Mouse (Mus musculus) embryonic facial prominence, embryonic 12.5 days (tissue): ENCODE results near the gene Steap2. TPM values are rescaled to one million over a fixed set of nuclear protein-coding genes. Genes with fewer than 3 reads are reported as not detected.

Experiments
- ATAC-seq: fragments of 200-750 bp; cut with Nextera tagmentation; 2 replicates; pipeline ENCODE4 v1.8.0; 2017; ENCODE audit not compliant: insufficient number of reproducible peaks, insufficient read depth, low FRiP score, low TSS enrichment
- H3K27ac ChIP-seq: fragments of 300-500 bp; sonication (generic); 2 replicates; pipeline ENCODE4 v1.5.1; 2016; ENCODE audit warnings: mild to moderate bottlenecking
- H3K27me3 ChIP-seq: fragments of 300-500 bp; sonication (generic); 2 replicates; pipeline ENCODE4 v1.6.1; 2016; ENCODE audit warnings: mild to moderate bottlenecking, moderate library complexity
- H3K36me3 ChIP-seq: fragments of 300-500 bp; sonication (generic); 2 replicates; pipeline ENCODE4 v1.6.1; 2016; ENCODE audit warnings: mild to moderate bottlenecking
- H3K4me1 ChIP-seq: fragments of 300-500 bp; sonication (generic); 2 replicates; pipeline ENCODE4 v1.6.1; 2016
- H3K4me2 ChIP-seq: fragments of 300-500 bp; sonication (generic); replicated peaks from 2 replicates; pipeline ENCODE4 v1.6.1; 2016; ENCODE audit warnings: mild to moderate bottlenecking, moderate library complexity
- H3K4me3 ChIP-seq: fragments of 300-500 bp; sonication (generic); 2 replicates; pipeline ENCODE4 v1.5.1; 2016; ENCODE audit warnings: mild to moderate bottlenecking
- H3K9ac ChIP-seq: fragments of 300-500 bp; sonication (generic); 2 replicates; pipeline ENCODE4 v1.6.1; 2016; ENCODE audit warnings: mild to moderate bottlenecking, moderate library complexity
- H3K9me3 ChIP-seq: fragments of 300-500 bp; sonication (generic); 2 replicates; pipeline ENCODE4 v1.6.1; 2016; ENCODE audit warnings: mild to moderate bottlenecking, moderate library complexity
- WGBS: fragments of 180-500 bp; shearing (Covaris S2); methylation state at CpG from one replicate; pipeline ENCODE4 v1.1.7; 2016; 5-methylcytosine and 5-hydroxymethylcytosine counted together
- polyA plus RNA-seq: library from polyadenylated mRNA; unstranded; fragments of >200 nt; fragmentation: Nextera tagmentation; extraction: Ambion mirVana; gene quantifications from 2 replicates; pipeline ENCODE4 v1.2.1, GENCODE M21; 2016

The Steap2 gene
- polyA plus RNA-seq, 1 experiment from 2014 or later, result 7.3 TPM

GRCm38 (mm10) chr5:5663655-5664370, 30.6 kb downstream of the Steap2 start, which contains the start of gene Cfap69:
Cfap69 (minus strand) TSS chr5:5664239.
- no peak within 1 kb of the TSS for H3K27ac ChIP-seq
- H3K36me3 ChIP-seq, result 0 out of 2 replicates have a peak, but pooled peaks cover under 1% of the 10 kb centered on the region
- H3K4me2 ChIP-seq, result peak within 1 kb of the TSS; percentile 93
- peak within 1 kb of the TSS; percentile 68 for H3K9ac ChIP-seq
- under 1% methylated on average over 47 of the region's 48 CpGs for WGBS
- ATAC-seq, result peak; percentile 97
- peak within 1 kb of the TSS; percentile 67 for H3K4me3 ChIP-seq
- H3K4me1 ChIP-seq, result no peaks in the 10 kb centered on the region; the same call in 1 of the 2 replicates
- H3K27me3 ChIP-seq, result no peaks in the 10 kb centered on the region
- no peaks in the 10 kb centered on the region for H3K9me3 ChIP-seq

- Histone ChIP-seq H3K9ac (no peak overlapping the region), H3K36me3 (no peaks in the 10 kb centered on the region), H3K9me3 (no peaks in the 10 kb centered on the region), H3K4me3 (peak overlapping the region; percentile 67), H3K27me3 (no peaks in the 10 kb centered on the region), H3K27ac (no peak overlapping the region), H3K4me1 (no peaks in the 10 kb centered on the region; the same call in 1 of the 2 replicates), H3K4me2 (peak overlapping the region; percentile 93)
- WGBS, result 39% methylated on average over 6 of the region's 6 CpGs
- no peak for ATAC-seq
These were observed 31.3 kb downstream of the Steap2 start for GRCm38 (mm10) chr5:5663057-5663456.

- WGBS, result 55% methylated on average over 2 of the region's 2 CpGs
- Histone ChIP-seq H3K9ac (no peak overlapping the region), H3K27me3 (no peaks in the 10 kb centered on the region), H3K4me2 (no peak overlapping the region), H3K4me3 (no peak overlapping the region), H3K9me3 (no peaks in the 10 kb centered on the region), H3K27ac (no peak overlapping the region), H3K4me1 (no peaks in the 10 kb centered on the region), H3K36me3 (no peaks in the 10 kb centered on the region)
- ATAC-seq, result no peak
These were observed 35.7 kb downstream of the Steap2 start for GRCm38 (mm10) chr5:5658680-5659079.

- no peaks in the 10 kb centered on the region for H3K9me3 ChIP-seq
- 83% methylated on average over 2 of the region's 2 CpGs for WGBS
- H3K36me3 ChIP-seq, result no peaks in the 10 kb centered on the region
- no peak overlapping the region for H3K4me3 ChIP-seq
- no peak overlapping the region for H3K4me2 ChIP-seq
- no peaks in the 10 kb centered on the region for H3K4me1 ChIP-seq
- no peaks in the 10 kb centered on the region for H3K27me3 ChIP-seq
- ATAC-seq, result no peak
- H3K27ac ChIP-seq, result no peak overlapping the region
- no peak overlapping the region for H3K9ac ChIP-seq
These were observed 36.4 kb downstream of the Steap2 start for GRCm38 (mm10) chr5:5657932-5658331.

GRCm38 (mm10) chr5:5648817-5649569, 45.4 kb downstream of the Steap2 start:
- no peak overlapping the region for H3K27ac ChIP-seq
- no peak for ATAC-seq
- WGBS, result 60% methylated on average over 6 of the region's 6 CpGs
- H3K36me3 ChIP-seq, result no peaks in the 10 kb centered on the region
- H3K9ac ChIP-seq, result no peak overlapping the region
- no peak overlapping the region for H3K4me2 ChIP-seq
- no peaks in the 10 kb centered on the region for H3K9me3 ChIP-seq
- H3K27me3 ChIP-seq, result no peaks in the 10 kb centered on the region
- no peaks in the 10 kb centered on the region for H3K4me1 ChIP-seq
- H3K4me3 ChIP-seq, result no peak overlapping the region

- no peaks in the 10 kb centered on the region for H3K9me3 ChIP-seq
- ATAC-seq, result no peak
- H3K4me3 ChIP-seq, result no peak overlapping the region
- no peaks in the 10 kb centered on the region for H3K4me1 ChIP-seq
- no peaks in the 10 kb centered on the region for H3K27me3 ChIP-seq
- no peaks in the 10 kb centered on the region for H3K36me3 ChIP-seq
- no peak overlapping the region for H3K9ac ChIP-seq
- H3K4me2 ChIP-seq, result no peak overlapping the region
- WGBS, result 7% methylated on average over 1 of the region's 1 CpGs
- H3K27ac ChIP-seq, result no peak overlapping the region
These were observed 48.2 kb downstream of the Steap2 start for GRCm38 (mm10) chr5:5646173-5646572.

GRCm38 (mm10) chr5:5638496-5638895, 55.9 kb downstream of the Steap2 start:
- Histone ChIP-seq H3K9me3 (no peaks in the 10 kb centered on the region), H3K27me3 (no peaks in the 10 kb centered on the region), H3K4me2 (no peak overlapping the region), H3K4me1 (no peaks in the 10 kb centered on the region), H3K9ac (no peak overlapping the region), H3K36me3 (no peaks in the 10 kb centered on the region), H3K27ac (no peak overlapping the region), H3K4me3 (no peak overlapping the region)
- WGBS, result 54% methylated on average over 2 of the region's 2 CpGs
- ATAC-seq, result no peak

- no peaks in the 10 kb centered on the region for H3K27me3 ChIP-seq
- 56% methylated on average over 3 of the region's 3 CpGs for WGBS
- no peak overlapping the region for H3K4me2 ChIP-seq
These were observed 68.9 kb downstream of the Steap2 start for GRCm38 (mm10) chr5:5625491-5625890.

GRCm38 (mm10) chr5:5618329-5618728, 76.0 kb downstream of the Steap2 start:
- Histone ChIP-seq H3K9me3 (no peaks in the 10 kb centered on the region), H3K27ac (no peak overlapping the region), H3K4me1 (no peaks in the 10 kb centered on the region), H3K36me3 (no peaks in the 10 kb centered on the region), H3K4me3 (no peak overlapping the region), H3K4me2 (no peak overlapping the region), H3K9ac (no peak overlapping the region), H3K27me3 (no peaks in the 10 kb centered on the region)
- ATAC-seq, result no peak
- 58% methylated on average over 4 of the region's 4 CpGs for WGBS

More at GRCm38 (mm10) chr5:5625491-5625890, 68.9 kb downstream of the Steap2 start:
- Histone ChIP-seq H3K9me3 (no peaks in the 10 kb centered on the region), H3K9ac (no peak overlapping the region), H3K36me3 (no peaks in the 10 kb centered on the region), H3K4me3 (no peak overlapping the region), H3K4me1 (no peaks in the 10 kb centered on the region), H3K27ac (no peak overlapping the region)
- ATAC-seq, result no peak

Other genes starting within 250 kb of the Steap2 start
- not detected in 2 replicates for gene 1700015F17Rik, start 215.4 kb downstream of the Steap2 start, polyA plus RNA-seq
- gene Cldn12, start 179.6 kb downstream of the Steap2 start, polyA plus RNA-seq, result 27.0 and 30.0 TPM in 2 replicates
- gene Gtpbp10, start 135.0 kb downstream of the Steap2 start, polyA plus RNA-seq, result 31.9 and 33.2 TPM in 2 replicates
- gene Gm8773, start 120.8 kb downstream of the Steap2 start, polyA plus RNA-seq, result 4.1 and 5.6 TPM in 2 replicates
- gene Cfap69, start 30.3 kb downstream of the Steap2 start, polyA plus RNA-seq, result 3.0 and 3.7 TPM in 2 replicates
- 4.7 and 5.0 TPM in 2 replicates for gene Steap1, start 54.7 kb upstream of the Steap2 start, polyA plus RNA-seq